Mouse (Mus musculus) left cerebral cortex, postnatal 25 days (tissue): ENCODE measurements at regions not wholly inside any gene's neighbourhood (a gene's known extent, or its start where the extent isn't known, plus 50 kb on each side); places are given as distances from the start of the nearest gene placed in this dataset.
A peak's percentile ranks its signal among the peaks of the same experiment; 100 is the strongest.

Experiments used
- DNase-seq, 2 experiments: peaks; one replicate each; pipeline ENCODE4 v3.0.0; 2022; ENCODE audit warnings: low spot score in 2 of 2, mixed read lengths in 1 of 2
- intact Hi-C: fragments of 180-260 bp; cut with DNase I; formaldehyde crosslinking; loops from one replicate; pipeline ENCODE4 v1.15.1; 2025

GRCm38 (mm10) chrX:10911127-10912061, 196.6 kb downstream of the Mid1ip1 start:
- intact Hi-C loops: no loop called here
- DNase-seq: peak in 1 of 2 experiments; percentile 7
